Mouse (Mus musculus): ENCODE measurements at regions not wholly inside any gene's neighbourhood (a gene's known extent, or its start where the extent isn't known, plus 50 kb on each side); places are given as distances from the start of the nearest gene placed in this dataset.

GRCm38 (mm10) chr8:89823631-89824030 is 524.5 kb downstream of the Tox3 start:
- TF ChIP-seq POLR2A (IDR thresholded peaks at IDR 0.05; ENCODE audit: low read depth, low read length): no peak
- TF ChIP-seq CTCF (conservative IDR thresholded peaks at IDR 0.05; ENCODE audit: insufficient read depth, insufficient read length, low read depth, low read length): no peak

All from kidney, adult 2 months (tissue).